Mouse (Mus musculus) intestine, embryonic 14.5 days (tissue): ENCODE results near the gene Gsto1. TPM values are rescaled to one million over a fixed set of nuclear protein-coding genes. Genes with fewer than 3 reads are reported as not detected.

Source experiments
- ATAC-seq: fragments of 200-750 bp; cut with Nextera tagmentation; replicated peaks from 2 replicates; pipeline ENCODE4 v1.8.0; 2017; ENCODE audit warnings: low read depth, moderate number of reproducible peaks, moderate TSS enrichment, moderate library complexity; ENCODE audit not compliant: low FRiP score, low TSS enrichment
- DNase-seq: peaks from one replicate; pipeline ENCODE4 v3.0.0-alpha.2; 2018; ENCODE audit warnings: low spot score
- H3K27ac ChIP-seq: fragments of 300-500 bp; sonication (generic); 2 replicates; pipeline ENCODE4 v1.5.1; 2014; ENCODE audit warnings: low read depth, mild to moderate bottlenecking, control low read depth
- H3K27me3 ChIP-seq: fragments of 300-500 bp; sonication (generic); replicated peaks from 2 replicates; pipeline ENCODE4 v1.6.1; 2014; ENCODE audit warnings: low read length, control low read depth; ENCODE audit not compliant: control insufficient read depth, insufficient read depth
- H3K36me3 ChIP-seq: fragments of 300-500 bp; sonication (generic); 2 replicates; pipeline ENCODE4 v1.6.1; 2014; ENCODE audit warnings: low read length, control low read depth; ENCODE audit not compliant: control insufficient read depth, insufficient read depth
- H3K4me1 ChIP-seq: fragments of 300-500 bp; sonication (generic); replicated peaks from 2 replicates; pipeline ENCODE4 v1.6.1; 2014; ENCODE audit warnings: low read length, control low read depth, mixed read lengths; ENCODE audit not compliant: control insufficient read depth, insufficient read depth
- H3K4me2 ChIP-seq: fragments of 300-500 bp; sonication (generic); 2 replicates; pipeline ENCODE4 v1.6.1; 2014; ENCODE audit warnings: low read length
- H3K4me3 ChIP-seq: fragments of 300-500 bp; sonication (generic); 2 replicates; pipeline ENCODE4 v1.5.1; 2014; ENCODE audit warnings: low read depth, low read length, control low read depth, mixed read lengths
- H3K9ac ChIP-seq: fragments of 300-500 bp; sonication (generic); 2 replicates; pipeline ENCODE4 v1.6.1; 2014; ENCODE audit warnings: mild to moderate bottlenecking, low read length
- H3K9me3 ChIP-seq: fragments of 300-500 bp; sonication (generic); 2 replicates; pipeline ENCODE4 v1.6.1; 2016; ENCODE audit warnings: low read length, control low read depth; ENCODE audit not compliant: control insufficient read depth
- WGBS: fragments of 180-500 bp; shearing (Covaris S2); extraction: QIAGEN DNeasy Blood & Tissue Kit; methylation state at CpG from one replicate; pipeline ENCODE4 v1.1.7; 2014; 5-methylcytosine and 5-hydroxymethylcytosine counted together
- polyA plus RNA-seq: library from polyadenylated mRNA; unstranded; fragments of >200 nt; fragmentation: Nextera tagmentation; extraction: Ambion mirVana; gene quantifications from 2 replicates; pipeline ENCODE4 v1.2.1, GENCODE M21; 2014

Gene Gsto1
- polyA plus RNA-seq, 1 experiment from 2014 or later = 340 TPM

- WGBS = 79% methylated on average over 7 of the region's 7 CpGs
- no peaks in the 10 kb centered on the region for H3K27me3 ChIP-seq
- DNase-seq = no peak
- no peak overlapping the region for H3K27ac ChIP-seq
- H3K4me3 ChIP-seq = no peak overlapping the region
- no peaks in the 10 kb centered on the region for H3K36me3 ChIP-seq
- no peaks in the 10 kb centered on the region for H3K9me3 ChIP-seq
- no peak for ATAC-seq
- no peak overlapping the region for H3K9ac ChIP-seq
- no peak overlapping the region for H3K4me2 ChIP-seq
- H3K4me1 ChIP-seq = peaks cover 13% of the 10 kb centered on the region
Measured at GRCm38 (mm10) chr19:47881538-47881937, 26.8 kb downstream of the Gsto1 start.

- H3K4me1 ChIP-seq = peaks cover 18% of the 10 kb centered on the region
- ATAC-seq = no peak; the same call in 1 of the 2 replicates
- peak; percentile 99 for DNase-seq
- H3K27ac ChIP-seq = no peak overlapping the region
- H3K4me3 ChIP-seq = no peak overlapping the region
- no peaks in the 10 kb centered on the region for H3K27me3 ChIP-seq
- WGBS = 25% methylated on average over 11 of the region's 11 CpGs
- no peak overlapping the region for H3K9ac ChIP-seq
- no peak overlapping the region for H3K4me2 ChIP-seq
- H3K36me3 ChIP-seq = no peaks in the 10 kb centered on the region
- no peaks in the 10 kb centered on the region for H3K9me3 ChIP-seq
Measured at GRCm38 (mm10) chr19:47882151-47882881, 27.5 kb downstream of the Gsto1 start.

- no peak overlapping the region for H3K9ac ChIP-seq
- peaks cover 18% of the 10 kb centered on the region for H3K4me1 ChIP-seq
- DNase-seq (no peak), ATAC-seq (no peak)
- no peaks in the 10 kb centered on the region for H3K9me3 ChIP-seq
- H3K27me3 ChIP-seq = no peaks in the 10 kb centered on the region
- no peaks in the 10 kb centered on the region for H3K36me3 ChIP-seq
- 44% methylated on average over 9 of the region's 9 CpGs for whole genome bisulfite sequencing
- H3K27ac ChIP-seq = no peak overlapping the region
- no peak overlapping the region for H3K4me3 ChIP-seq
- no peak overlapping the region for H3K4me2 ChIP-seq
Measured at GRCm38 (mm10) chr19:47882882-47883254, 28.1 kb downstream of the Gsto1 start.

- no peaks in the 10 kb centered on the region for H3K27me3 ChIP-seq
- H3K36me3 ChIP-seq = no peaks in the 10 kb centered on the region
- DNase-seq (no peak), ATAC-seq (no peak)
- H3K4me3 ChIP-seq = no peak overlapping the region
- H3K9ac ChIP-seq = no peak overlapping the region
- H3K4me1 ChIP-seq = peaks cover 18% of the 10 kb centered on the region
- no peak overlapping the region for H3K27ac ChIP-seq
- WGBS = 65% methylated on average over 13 of the region's 13 CpGs
- no peak overlapping the region for H3K4me2 ChIP-seq
- H3K9me3 ChIP-seq = no peaks in the 10 kb centered on the region
Measured at GRCm38 (mm10) chr19:47884296-47885085, 29.7 kb downstream of the Gsto1 start.

GRCm38 (mm10) chr19:47885191-47885743 lies 30.5 kb downstream of the Gsto1 start:
- H3K9ac ChIP-seq = no peak overlapping the region
- ATAC-seq = no peak
- H3K4me3 ChIP-seq = no peak overlapping the region
- WGBS = 45% methylated on average over 7 of the region's 7 CpGs
- H3K27me3 ChIP-seq = no peaks in the 10 kb centered on the region
- H3K4me1 ChIP-seq = peaks cover 21% of the 10 kb centered on the region
- H3K4me2 ChIP-seq = no peak overlapping the region
- no peaks in the 10 kb centered on the region for H3K36me3 ChIP-seq
- no peak for DNase-seq
- no peaks in the 10 kb centered on the region for H3K9me3 ChIP-seq
- H3K27ac ChIP-seq = no peak overlapping the region

- Histone ChIP-seq H3K27me3 (no peaks in the 10 kb centered on the region), H3K4me2 (no peak overlapping the region), H3K4me3 (no peak overlapping the region), H3K36me3 (no peaks in the 10 kb centered on the region), H3K4me1 (peaks cover 27% of the 10 kb centered on the region), H3K9me3 (no peaks in the 10 kb centered on the region), H3K9ac (no peak overlapping the region), H3K27ac (no peak overlapping the region)
- DNase-seq = no peak
- ATAC-seq = no peak
- 80% methylated on average over 11 of the region's 11 CpGs for WGBS
Measured at GRCm38 (mm10) chr19:47885886-47886285, 31.1 kb downstream of the Gsto1 start.

GRCm38 (mm10) chr19:47886617-47887016 lies 31.8 kb downstream of the Gsto1 start:
- Histone ChIP-seq H3K4me3 (no peak overlapping the region), H3K27ac (no peak overlapping the region), H3K9ac (no peak overlapping the region), H3K4me1 (peaks cover 35% of the 10 kb centered on the region), H3K4me2 (no peak overlapping the region), H3K36me3 (no peaks in the 10 kb centered on the region), H3K9me3 (no peaks in the 10 kb centered on the region), H3K27me3 (no peaks in the 10 kb centered on the region)
- no peak for DNase-seq
- no peak for ATAC-seq
- WGBS = 46% methylated on average over 7 of the region's 7 CpGs

- Histone ChIP-seq H3K9ac (no peak overlapping the region), H3K4me2 (no peak overlapping the region), H3K27me3 (no peaks in the 10 kb centered on the region), H3K4me1 (peaks cover 43% of the 10 kb centered on the region), H3K27ac (no peak overlapping the region), H3K36me3 (no peaks in the 10 kb centered on the region), H3K4me3 (no peak overlapping the region), H3K9me3 (no peaks in the 10 kb centered on the region)
- DNase-seq (no peak), ATAC-seq (no peak)
- 96% methylated on average over 10 of the region's 10 CpGs for WGBS
Measured at GRCm38 (mm10) chr19:47887417-47887816, 32.6 kb downstream of the Gsto1 start.
